Mouse (Mus musculus) adrenal gland, adult 18-20 months (tissue): ENCODE results near the gene Gm17469. TPM values are rescaled to one million over a fixed set of nuclear protein-coding genes. Genes with fewer than 3 reads are reported as not detected.
"Not testable (repeated sequence)": the region's sequence is repeated elsewhere in the genome, so short reads cannot be mapped to it uniquely, and the experiment has no call there.

Source experiments
- DNase-seq, 2 experiments: peaks; one replicate each; pipeline ENCODE4 v3.0.0; 2021 to 2022; ENCODE audit warnings: low spot score in 2 of 2
- long read RNA-seq, 2 experiments: library from polyadenylated mRNA; stranded (forward); transcript quantifications; one replicate each; pipeline ENCODE4 v2.0.0; 2021
- total RNA-seq, 2 experiments: library from RNA; stranded (reverse); gene quantifications; 1 replicate in 1 of 2; 2 replicates in 1 of 2; pipeline ENCODE4 v1.2.3; 2021

Gene Gm17469
- total RNA-seq: not detected
- long read RNA-seq, experiment 1: 0 reads
- long read RNA-seq, experiment 2: 0 reads

- not testable (repeated sequence) for DNase-seq
Measured at GRCm38 (mm10) chrX:124629593-124629992, at the start of gene Gm17469. TSS of gene Gm17469 (plus strand) at chrX:124629893.

Other genes with a start within 250 kb of the Gm17469 start
- gene Gm17584, start 129.3 kb upstream of the Gm17469 start, total RNA-seq: not detected